Mouse (Mus musculus) megakaryocyte, adult 5-6 weeks (primary cell): ENCODE data around the gene Litaf. TPM values are rescaled to one million over a fixed set of nuclear protein-coding genes. Genes with fewer than 3 reads are reported as not detected.

Source experiments
- ATAC-seq: 2 replicates; pipeline ENCODE4 v1.8.0; 2016; ENCODE audit warnings: mild to moderate bottlenecking, inconsistent platforms; ENCODE audit not compliant: poor library complexity, severe bottlenecking
- total RNA-seq, 2 experiments: library from RNA; stranded (forward) in 1 of 2; stranded (reverse) in 1 of 2; fragments of 153-499, 151-499 nt in 1 of 2; fragments of 221-1000, 200-1000 nt in 1 of 2; gene quantifications; 2 replicates each; pipeline versions ENCODE4 v1.2.3 to v1.2.4; 2015 to 2017

The Litaf gene
- total RNA-seq, 2 experiments from 2014 or later = 88.0 to 108 TPM

DNA sequence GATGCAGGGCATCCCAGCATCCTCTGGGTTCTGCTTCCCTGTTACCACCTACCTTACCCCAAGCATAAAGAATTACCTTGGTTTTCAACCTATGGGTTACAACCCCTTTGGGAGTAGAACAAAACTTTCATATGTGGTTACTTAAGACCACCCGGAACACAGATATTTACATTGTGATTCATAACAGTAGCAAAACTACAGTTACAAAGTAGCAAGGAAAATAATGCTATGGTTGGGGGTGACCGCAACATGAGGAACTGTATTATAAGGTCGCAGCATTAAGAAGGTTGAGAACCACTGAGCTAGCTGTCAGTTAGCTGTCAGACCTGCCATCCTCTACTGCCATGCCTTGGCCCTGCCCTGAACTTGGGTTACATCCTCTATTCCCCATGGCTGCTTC is 2.7 kb upstream of the Litaf start:
- ATAC-seq = no peak

- ATAC-seq = no peak
Measured at GRCm38 (mm10) chr16:11066833-11067191, 855 bp upstream of the Litaf start.

DNA sequence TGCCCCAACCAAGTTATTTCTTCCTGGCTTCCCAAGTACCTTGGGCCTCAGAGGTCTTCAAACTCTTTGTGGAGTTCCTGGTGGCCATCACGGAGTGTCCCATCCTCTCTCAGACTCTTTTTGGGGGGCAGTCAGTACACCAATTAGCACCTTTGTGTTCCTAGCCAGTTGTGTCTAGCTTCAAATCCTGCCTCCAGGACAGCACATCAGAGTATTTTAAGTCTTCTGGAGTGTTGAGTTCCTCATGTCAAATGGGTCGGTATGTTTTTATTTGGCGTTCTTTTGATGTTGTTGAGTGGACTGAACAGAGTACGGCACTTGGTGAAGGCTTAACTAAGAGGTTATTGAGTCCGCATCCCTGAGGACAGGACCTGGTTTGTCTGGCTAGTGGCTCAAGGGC is 526 bp downstream of the Litaf start:
- ATAC-seq = no peak

- no peak for ATAC-seq
Measured at GRCm38 (mm10) chr16:11064742-11065141, 1.2 kb downstream of the Litaf start.

GRCm38 (mm10) chr16:11064341-11064740 is 1.6 kb downstream of the Litaf start:
- ATAC-seq = no peak

DNA sequence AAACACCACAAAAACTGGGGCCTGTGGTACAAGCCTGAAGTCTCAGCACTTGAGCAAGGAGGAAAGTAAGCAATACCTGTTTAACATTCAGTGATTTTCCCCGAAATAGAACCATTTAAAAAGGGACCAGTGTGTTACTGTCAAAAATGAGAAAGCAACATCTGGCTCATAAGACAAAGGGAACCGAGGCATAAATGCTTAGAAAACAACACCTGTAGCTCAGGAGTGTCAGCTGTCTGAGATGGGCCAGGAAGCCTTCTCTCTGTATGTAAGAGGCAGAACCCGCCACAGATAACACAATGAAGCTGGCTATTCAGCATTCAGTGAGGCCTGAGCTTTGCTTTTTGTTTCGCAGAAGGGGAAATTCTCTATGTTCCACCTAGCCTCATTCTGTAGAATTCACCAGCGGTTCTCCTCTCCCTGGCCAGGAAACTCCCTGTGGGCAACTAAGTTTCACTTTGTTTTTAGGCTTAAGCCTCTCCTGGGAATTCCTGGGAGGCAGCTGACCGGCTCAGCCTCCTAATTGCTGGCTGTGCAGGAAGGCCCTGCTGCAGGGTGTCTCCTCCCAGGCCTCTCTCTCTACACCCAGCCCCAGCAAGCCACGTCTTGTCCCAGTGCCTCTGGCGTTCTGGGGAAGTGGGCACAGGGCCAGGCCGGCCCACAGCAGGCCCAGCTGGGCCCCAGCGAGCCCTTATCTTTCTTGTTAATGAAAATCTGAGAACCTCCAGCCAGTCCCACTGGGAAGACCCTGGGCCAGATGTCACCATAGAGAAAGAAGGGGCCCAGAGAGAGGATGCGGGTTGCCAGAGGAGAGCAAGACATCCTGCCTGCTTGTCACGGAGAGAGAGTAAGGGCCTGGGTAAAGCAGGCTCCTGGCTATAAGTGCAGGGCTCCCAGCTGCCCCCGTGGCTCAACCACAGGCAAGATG is 2.9 kb downstream of the Litaf start:
- no peak for ATAC-seq

DNA sequence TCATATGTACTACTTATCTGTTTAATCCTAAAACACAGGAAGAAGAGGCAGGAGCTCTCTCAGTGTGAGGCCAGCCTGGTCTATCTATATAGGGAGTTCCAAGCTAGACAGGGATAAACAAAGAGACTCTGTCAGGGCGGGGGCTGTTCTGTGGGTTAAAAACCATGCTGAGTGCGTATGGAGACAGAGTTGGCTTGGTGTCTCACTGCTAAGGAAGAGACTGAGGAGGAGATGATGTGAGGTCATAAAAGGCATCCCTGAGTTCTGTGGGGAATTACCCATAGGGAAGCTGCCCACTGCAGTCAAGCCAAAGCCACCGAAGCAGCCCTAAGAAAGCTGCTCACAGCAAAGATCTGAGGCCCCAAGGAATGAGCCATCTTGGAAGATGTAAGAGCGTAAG is 5.3 kb downstream of the Litaf start, which contains the start of gene Snn:
Gene Snn (plus strand): TSS at position 301 of the 400 bp plus-strand sequence.
- ATAC-seq = no peak

- ATAC-seq = no peak
Measured at GRCm38 (mm10) chr16:11055916-11056315, 10.0 kb downstream of the Litaf start.

DNA sequence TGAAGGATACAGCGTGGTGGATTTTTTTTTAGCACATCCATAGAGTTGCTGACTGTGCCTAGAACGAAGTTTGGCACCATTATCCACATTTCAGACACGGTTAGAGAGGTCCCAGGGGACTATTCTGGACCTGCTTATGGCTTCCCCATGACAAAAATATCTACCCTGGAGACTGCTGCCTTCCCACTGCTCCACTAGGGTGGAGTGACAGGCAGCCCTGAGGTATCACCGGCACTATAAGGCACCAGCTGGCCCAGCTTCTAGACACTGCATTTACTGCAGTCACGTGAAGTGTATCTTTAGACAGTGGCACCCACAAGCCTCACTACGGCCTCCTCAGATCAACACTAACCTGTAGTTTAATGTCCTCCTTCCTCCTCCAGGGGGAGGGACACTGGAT is 11.1 kb downstream of the Litaf start:
- ATAC-seq = no peak

GRCm38 (mm10) chr16:11054409-11054808 is 11.5 kb downstream of the Litaf start:
- ATAC-seq = 0 out of 2 replicates have a peak, but pooled peaks have one; percentile 15

DNA sequence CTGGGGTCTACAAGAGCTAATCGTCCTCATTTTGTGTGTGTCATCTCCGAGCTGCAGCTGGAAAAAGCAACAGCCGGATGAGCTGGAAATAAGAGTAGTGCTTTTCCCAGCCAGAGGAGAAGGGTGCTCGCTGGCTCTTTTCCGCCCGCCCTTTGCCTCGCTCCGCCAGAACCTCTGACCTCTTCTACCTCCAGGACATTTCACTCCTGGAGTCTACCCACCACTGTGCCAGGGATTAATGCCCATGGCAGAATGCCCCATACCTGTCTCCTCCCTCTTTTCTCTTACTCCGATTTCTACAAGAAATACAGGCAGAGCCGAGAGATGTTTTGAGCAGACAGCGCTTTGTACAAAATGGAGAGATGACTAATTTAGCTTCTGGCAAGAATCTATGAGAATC is 14.8 kb downstream of the Litaf start:
- ATAC-seq = no peak

- no peak for ATAC-seq
Measured at GRCm38 (mm10) chr16:11050226-11050625, 15.7 kb downstream of the Litaf start.

DNA sequence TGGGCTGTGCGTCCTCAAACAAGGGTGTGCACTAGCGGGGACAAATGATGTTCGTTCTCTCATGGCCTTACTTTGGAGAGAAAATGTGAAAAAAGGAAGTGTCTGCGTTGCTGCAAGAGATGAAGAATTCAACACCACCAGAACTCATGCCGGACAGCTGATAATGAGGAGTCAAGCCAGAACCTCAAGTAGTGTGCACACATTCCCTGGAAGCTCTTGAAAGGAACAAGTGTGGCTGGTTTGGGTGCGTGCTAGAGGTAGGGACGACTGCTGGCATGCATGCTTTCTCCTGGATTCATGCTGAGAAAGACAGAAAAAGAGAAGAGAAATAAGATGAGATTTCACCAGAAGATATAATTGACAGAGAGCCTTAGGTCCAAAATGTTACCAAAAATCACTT is 18.8 kb downstream of the Litaf start:
- no peak for ATAC-seq

DNA sequence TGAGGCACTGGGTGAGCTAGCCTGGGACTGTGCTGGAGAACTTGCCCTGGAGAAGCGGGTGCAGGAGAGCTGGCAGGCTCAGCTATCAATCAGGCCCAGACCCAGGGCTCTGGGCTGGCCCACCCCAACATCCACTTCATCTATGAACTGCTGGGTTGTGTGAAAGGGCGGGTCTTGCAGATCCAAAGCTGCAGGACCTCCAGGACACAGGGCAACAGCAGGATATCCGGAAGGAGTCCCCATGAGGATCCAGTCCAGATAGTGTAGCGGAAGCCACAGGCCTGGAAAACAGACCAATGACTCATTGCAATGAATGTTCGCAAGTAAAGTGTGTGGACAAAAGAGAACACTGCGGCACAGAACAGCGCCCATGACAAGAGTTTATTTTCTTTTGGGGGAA is 19.5 kb downstream of the Litaf start:
- no peak for ATAC-seq

- ATAC-seq = no peak
Measured at GRCm38 (mm10) chr16:11043239-11043638, 22.7 kb downstream of the Litaf start.

- no peak for ATAC-seq
Measured at GRCm38 (mm10) chr16:11040603-11041002, 25.4 kb downstream of the Litaf start.

- peak; percentile 77 for ATAC-seq
Measured at GRCm38 (mm10) chr16:11035790-11036431, 30.0 kb downstream of the Litaf start.

DNA sequence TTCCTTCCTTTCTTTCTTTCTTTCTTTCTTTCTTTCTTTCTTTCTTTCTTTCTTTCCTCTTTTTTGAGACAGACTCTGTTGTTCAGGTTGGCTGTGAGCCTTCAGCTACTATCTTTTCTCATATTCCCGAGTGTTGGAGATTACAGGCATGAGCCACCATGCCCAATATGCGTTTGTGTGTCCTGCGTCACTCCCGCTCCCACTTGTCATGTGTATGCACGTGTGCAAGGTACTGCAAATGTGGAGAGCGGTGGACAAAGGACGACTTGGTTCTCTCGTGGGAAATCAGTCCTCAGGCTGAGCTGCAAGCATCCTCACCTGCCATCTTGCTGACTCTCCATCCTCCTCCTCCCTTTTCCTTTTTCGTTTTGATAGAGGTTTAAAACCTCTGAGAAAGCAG is 30.7 kb downstream of the Litaf start:
- ATAC-seq = no peak

GRCm38 (mm10) chr16:11034193-11034803 is 31.7 kb downstream of the Litaf start:
- peak; percentile 98 for ATAC-seq

DNA sequence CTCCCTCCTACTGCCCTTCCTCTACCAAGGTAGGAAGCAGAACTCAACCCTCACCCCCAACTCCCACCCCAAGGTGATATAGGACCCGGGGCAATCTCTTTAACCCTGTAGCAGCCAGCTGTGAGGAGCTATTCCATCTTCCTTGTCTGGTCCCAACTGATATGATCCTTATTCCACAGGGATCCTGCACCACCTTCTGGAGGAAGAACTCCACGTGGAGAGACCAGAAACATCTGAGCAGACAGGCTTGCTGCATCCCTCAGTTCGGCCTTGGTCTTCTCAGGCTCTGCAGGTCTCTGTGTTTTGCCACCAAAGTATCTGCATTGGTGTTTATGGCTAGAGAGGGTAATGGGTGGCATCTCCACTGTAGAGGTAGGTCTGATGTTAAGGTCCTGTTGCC is 34.6 kb downstream of the Litaf start:
- ATAC-seq = no peak

- no peak for ATAC-seq
Measured at GRCm38 (mm10) chr16:11030844-11031243, 35.1 kb downstream of the Litaf start.

- no peak for ATAC-seq
Measured at GRCm38 (mm10) chr16:11028206-11028605, 37.8 kb downstream of the Litaf start.
